Mouse (Mus musculus) ES-E14 (cell line): ENCODE results near the gene Tmem59l.

ENCODE experiments used
- CHD2 ChIP-seq: IDR thresholded peaks from 2 replicates; pipeline ENCODE4 v1.6.1; 2014; ENCODE audit warnings: mild to moderate bottlenecking, low read depth, low read length, inconsistent platforms
- HCFC1 ChIP-seq: IDR thresholded peaks from 2 replicates; pipeline ENCODE4 v1.6.1; 2012; ENCODE audit warnings: low read length, inconsistent platforms, borderline replicate concordance; ENCODE audit not compliant: insufficient read depth
- MAFK ChIP-seq: IDR thresholded peaks from 2 replicates; pipeline ENCODE4 v1.6.1; 2014; ENCODE audit warnings: mild to moderate bottlenecking, low read depth, low read length, inconsistent platforms; ENCODE audit not compliant: insufficient read depth
- ZC3H11A ChIP-seq: IDR thresholded peaks from 2 replicates; pipeline ENCODE4 v1.6.1; 2012; ENCODE audit warnings: low read depth, mild to moderate bottlenecking, inconsistent platforms, low read length, borderline replicate concordance
- ZNF384 ChIP-seq: IDR thresholded peaks from 2 replicates; pipeline ENCODE4 v1.6.1; 2012; ENCODE audit warnings: low read depth, low read length, inconsistent platforms

GRCm38 (mm10) chr8:70461765-70462515 is 25.2 kb downstream of the Tmem59l start:
- no peak for TF ChIP-seq ZNF384
- no peak for TF ChIP-seq ZC3H11A
- TF ChIP-seq CHD2 = no peak
- no peak for TF ChIP-seq HCFC1
- TF ChIP-seq MAFK = no peak
